Mouse (Mus musculus): ENCODE measurements around the gene Safb.

DNA sequence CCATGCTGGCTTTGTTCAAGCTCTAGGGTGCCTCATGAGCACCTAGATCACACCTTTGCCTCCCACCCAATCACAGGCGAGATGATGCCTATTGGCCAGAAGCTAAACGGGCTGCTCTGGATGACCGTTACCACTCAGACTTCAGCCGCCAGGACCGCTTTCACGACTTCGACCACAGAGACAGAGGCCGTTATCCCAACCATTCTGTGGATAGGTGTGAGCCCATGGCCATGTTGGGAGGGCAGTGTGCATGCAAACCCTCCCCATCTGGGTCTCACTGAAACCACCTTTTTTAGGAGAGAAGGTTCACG is 19.4 kb downstream of the Safb start:
- TF ChIP-seq CTCF (conservative IDR thresholded peaks at IDR 0.05; ENCODE audit: low read length) (no peak), NANOG (IDR thresholded peaks at IDR 0.05; ENCODE audit: borderline replicate concordance, low read length) (no peak), POU5F1 (IDR thresholded peaks at IDR 0.05; ENCODE audit: borderline replicate concordance, low read length) (no peak)
